Mouse (Mus musculus): Measurements from ENCODE around the gene Iqgap1. TPM values are rescaled to one million over a fixed set of nuclear protein-coding genes. Genes with fewer than 3 reads are reported as not detected.

The Iqgap1 gene
- polyA plus RNA-seq, 1 experiment: 51.7 TPM

- DNase-seq (ENCODE audit: low spot score): peak; percentile 85
Observed at GRCm38 (mm10) chr7:80803173-80803872, 22.5 kb downstream of the Iqgap1 start.

GRCm38 (mm10) chr7:80802412-80803160 lies 23.2 kb downstream of the Iqgap1 start:
- DNase-seq (ENCODE audit: low spot score): no peak

GRCm38 (mm10) chr7:80799307-80799706 lies 26.5 kb downstream of the Iqgap1 start:
- DNase-seq (ENCODE audit: low spot score): no peak

GRCm38 (mm10) chr7:80796805-80797567 lies 28.8 kb downstream of the Iqgap1 start:
- DNase-seq (ENCODE audit: low spot score): no peak

DNA sequence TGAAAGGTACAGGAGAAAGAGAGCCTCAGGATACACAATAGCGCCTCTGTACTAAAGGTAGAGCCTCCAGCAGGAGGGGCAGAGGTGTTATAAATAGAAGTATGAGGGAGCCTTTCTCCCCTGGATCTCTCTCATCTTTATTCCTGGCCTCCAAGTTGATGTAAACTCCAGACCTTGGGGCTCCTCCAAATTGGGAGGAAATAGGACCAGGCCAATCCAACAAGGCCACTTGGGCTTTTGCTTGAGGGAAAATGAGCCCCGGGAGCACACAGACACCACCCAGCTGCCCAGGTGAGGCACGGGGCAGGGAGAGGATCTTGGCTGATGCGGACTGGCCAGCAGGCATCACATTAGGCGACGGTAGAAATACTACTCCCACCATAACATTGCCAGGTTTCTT lies 29.5 kb downstream of the Iqgap1 start:
- DNase-seq (ENCODE audit: low spot score): no peak

DNA sequence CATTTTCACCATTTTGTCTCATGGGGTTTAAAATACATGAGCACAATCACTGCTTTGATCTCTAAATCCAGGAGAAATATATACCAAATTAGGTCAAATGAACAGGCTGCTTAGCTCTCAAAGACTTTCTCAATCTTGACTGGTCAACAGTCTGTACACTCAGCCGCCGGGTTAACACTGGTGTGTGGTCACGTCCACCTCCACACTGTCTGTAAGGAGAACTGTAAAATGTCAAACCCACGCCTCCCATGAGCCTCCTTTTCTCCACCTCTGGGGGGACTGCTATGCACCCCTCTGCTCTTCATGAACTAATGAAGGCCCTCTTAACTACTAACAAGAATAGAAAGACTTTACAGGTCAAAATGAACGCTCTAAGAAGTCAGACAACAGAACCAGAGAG lies 36.2 kb downstream of the Iqgap1 start:
- no peak for DNase-seq (ENCODE audit: low spot score)

DNA sequence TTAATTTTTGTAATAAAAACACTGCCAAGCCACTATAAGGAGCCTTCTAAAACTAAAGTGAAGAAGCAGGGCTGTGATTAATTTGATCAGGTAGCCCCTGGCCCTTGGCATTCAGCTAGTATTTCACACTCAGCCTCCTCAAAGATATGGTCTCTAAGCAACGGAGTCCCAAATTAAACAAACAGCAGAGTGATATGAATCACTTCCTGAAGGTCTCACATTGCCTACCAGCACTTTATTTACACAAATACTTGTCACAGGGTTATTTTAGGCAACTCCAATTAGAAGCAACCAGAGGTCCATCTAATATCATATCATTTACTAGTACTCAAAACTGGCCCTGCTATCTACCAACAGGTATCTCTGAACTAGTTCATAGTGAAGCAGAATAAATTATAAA lies 36.7 kb downstream of the Iqgap1 start:
- DNase-seq (ENCODE audit: low spot score): no peak

DNA sequence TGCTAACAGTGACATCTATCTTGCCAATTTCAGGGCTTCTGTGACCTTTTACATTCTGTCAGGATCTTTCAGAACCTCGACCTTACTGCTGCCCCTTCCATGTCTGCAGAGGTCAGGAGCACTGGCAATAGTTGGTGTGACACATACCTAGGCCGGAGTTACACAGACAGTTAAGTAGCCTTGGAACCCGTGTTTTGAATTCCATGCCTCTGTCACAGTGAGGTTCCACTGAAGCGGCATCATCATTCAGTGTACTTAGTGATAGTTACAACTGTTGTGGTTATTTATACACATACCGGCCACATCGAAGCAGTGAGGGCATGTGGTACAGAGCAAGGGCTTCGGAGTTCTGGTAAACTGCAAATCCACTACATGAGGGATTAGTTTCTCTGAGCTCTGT lies 37.8 kb downstream of the Iqgap1 start:
- DNase-seq (ENCODE audit: low spot score): no peak

GRCm38 (mm10) chr7:80786746-80787145 lies 39.0 kb downstream of the Iqgap1 start:
- no peak for DNase-seq (ENCODE audit: low spot score)

GRCm38 (mm10) chr7:80783841-80784240 lies 41.9 kb downstream of the Iqgap1 start:
- no peak for DNase-seq (ENCODE audit: low spot score)

DNA sequence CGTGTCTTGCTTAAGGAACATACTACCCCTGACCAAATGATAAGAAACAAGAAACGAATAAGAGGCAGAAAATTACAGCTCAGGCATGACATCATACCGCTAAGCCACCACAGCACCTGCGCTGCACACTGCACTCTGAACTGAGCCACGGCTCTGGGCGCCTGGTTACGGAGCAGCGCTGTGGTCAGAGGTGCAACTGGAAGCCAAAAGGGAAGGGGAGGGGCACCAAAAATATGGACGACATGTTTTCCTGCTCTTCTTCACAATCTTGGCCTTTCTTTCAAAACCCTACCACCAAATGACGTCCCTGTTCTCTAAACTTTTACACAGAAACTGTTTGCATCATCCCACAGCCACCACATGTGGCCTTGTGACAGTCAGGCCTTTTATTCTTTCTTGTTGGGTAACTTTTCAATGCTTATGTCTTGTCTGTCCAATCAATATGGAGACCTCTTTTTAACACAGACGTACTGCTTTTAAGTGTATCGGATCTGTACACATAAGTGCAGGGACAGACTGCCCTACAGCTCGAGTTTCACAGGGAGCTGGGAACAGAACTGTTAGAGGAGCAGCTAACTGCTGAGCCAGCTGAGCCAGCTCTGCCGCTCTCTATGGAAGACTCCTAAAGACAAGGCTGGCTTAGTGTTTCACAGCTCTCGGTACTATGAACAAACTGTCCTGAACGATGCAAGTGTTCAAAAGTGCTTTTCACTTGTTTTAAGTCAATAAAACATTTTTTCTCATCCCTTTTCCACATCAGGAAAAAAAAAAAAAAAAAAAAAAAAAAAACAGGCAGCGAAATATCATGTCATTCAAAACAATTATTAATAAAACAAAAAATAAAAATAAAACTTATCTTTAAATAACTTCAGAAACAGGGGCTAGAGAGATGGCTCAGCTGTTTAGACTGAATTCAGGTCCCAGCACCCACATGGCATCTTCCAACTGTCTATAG lies 43.3 kb downstream of the Iqgap1 start:
- DNase-seq (ENCODE audit: low spot score): no peak

- DNase-seq (ENCODE audit: low spot score): no peak
Observed at GRCm38 (mm10) chr7:80781444-80782120, 44.2 kb downstream of the Iqgap1 start.

DNA sequence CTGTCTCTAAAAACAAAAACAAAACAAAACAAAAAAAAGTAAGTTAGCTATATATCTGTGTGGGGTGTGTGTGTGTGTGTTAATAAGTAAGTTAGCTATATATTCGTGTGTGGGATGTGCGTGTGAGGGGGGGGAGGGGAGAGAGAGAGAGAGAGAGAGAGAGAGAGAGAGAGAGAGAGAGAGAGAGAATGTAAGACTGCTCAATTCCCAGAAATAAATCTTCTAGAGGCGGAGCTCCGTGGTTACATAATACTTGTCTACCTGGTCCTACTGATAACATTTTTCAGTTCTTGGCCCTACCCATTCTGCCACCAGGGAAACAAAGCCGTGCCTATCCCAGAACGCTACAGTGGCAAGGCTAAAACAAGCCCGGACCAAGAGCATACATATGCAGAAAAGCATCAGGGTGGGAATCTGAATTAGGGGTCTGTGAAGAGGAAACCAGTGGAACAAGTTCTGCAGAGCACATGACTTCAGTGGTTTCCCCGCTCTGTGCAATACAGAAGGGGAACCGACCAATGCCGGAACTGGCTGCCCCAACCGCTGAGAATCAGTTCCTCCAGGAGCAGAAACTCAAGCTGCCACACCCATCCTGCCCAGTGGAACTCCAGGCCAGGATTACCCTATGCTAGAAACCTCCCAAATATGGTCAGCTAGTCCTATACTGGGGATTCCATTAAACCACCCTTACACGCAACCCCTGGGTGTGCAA lies 46.7 kb downstream of the Iqgap1 start:
- DNase-seq (ENCODE audit: low spot score): peak; percentile 47

DNA sequence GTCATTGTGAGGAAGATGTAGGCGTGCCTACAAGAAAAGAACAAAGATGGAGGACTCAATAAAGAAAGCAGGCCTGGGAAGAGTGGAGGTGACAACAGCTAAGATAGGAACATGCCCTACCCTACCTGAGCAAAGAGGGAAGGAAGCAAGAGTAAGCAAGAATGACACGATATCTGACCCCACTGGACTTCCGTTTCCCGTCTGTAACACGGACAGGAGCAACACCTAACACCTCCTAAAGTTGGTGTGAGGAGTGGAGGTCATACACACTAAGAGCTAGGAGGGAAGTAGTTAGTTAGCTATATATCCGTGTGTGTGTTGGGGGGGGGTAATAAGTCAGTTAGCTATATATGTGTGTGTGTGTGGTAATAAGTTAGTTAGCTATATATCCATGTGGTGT lies 47.4 kb downstream of the Iqgap1 start:
- DNase-seq (ENCODE audit: low spot score): no peak

DNA sequence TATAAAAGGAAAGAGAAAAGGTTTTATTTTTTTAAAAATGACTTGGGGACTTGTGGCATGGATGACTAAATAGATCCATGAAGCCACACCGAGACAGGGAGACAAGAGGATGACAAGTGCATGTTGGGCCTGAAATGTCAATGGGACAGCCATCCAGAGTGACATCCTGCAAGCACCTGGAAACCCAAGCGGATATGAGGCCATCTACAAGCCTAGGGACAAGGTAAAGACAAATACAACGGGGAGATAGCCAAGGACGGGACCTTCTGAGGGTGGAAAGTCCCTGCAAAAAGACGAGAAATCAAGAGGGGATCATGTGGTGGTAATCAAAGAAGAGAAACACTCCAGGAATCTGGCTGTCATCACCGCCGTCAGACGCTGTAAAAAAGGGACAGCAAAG lies 48.6 kb downstream of the Iqgap1 start:
- no peak for DNase-seq (ENCODE audit: low spot score)

GRCm38 (mm10) chr7:80776090-80776489 lies 49.7 kb downstream of the Iqgap1 start:
- DNase-seq (ENCODE audit: low spot score): no peak

DNA sequence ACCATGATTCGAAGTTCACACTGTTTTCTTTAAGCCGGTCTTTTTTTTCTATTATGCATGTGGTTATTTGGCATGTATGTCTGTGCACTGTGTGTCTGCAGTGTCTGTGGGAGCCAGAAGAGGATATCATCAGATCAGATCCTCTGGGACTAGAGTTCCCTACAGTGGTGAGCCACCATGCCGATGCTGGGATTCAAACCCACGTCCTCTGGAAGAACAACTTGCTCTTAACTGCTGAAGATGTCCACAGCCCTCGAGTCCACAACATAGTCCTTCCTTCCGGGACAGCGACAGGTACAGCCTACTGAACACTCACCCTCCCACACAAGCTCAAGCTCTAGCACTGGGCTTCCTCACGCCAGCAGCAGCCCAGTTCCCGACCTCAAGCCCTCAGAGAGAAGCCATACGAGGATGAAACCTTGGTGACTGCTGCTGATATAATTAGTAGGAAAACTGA lies 50.3 kb downstream of the Iqgap1 start:
- no peak for DNase-seq (ENCODE audit: low spot score)

DNA sequence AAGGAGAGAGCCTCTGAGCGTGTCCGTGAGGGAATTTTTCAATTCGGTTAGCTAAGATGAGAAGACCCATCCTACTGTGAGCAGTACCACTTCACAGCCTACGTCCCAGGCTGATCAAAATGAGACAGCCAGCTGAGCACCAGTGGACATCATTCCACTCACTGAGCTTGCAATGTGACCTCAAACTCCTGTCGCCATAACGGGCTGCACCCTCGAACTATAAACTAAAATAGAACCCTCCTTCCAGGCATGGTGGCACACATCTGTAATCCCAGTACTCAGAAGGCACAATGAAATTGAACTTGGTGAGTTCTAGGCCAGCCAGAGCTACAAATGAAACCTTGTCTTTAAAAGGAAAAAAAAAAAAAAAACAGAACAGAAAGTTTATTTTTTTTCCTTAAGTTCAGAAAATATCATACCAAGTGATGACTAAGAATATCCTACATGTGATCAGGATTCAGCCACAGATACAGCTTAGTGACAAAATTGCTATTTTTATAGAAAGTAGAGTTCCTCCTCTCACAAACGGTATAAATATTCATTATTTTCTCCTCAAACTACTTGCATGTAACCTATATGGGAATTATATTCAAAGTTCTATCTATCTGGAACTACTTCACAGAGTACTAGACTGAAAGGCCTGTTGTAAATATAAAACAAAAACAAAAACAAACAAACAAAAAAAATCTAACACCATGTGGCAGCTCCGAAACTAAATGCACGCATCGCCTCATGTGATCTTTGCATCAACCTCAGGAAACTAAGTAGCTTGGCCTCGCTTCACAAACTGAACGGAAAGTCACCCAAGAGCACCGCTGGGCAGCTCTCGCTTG lies 50.9 kb downstream of the Iqgap1 start:
- no peak for DNase-seq (ENCODE audit: low spot score)
